Mouse (Mus musculus) intestine, embryonic 16.5 days (tissue): ENCODE data around the gene Dgkh. TPM values are rescaled to one million over a fixed set of nuclear protein-coding genes. Genes with fewer than 3 reads are reported as not detected.

Source experiments
- ATAC-seq: fragments of 200-750 bp; cut with Nextera tagmentation; 2 replicates; pipeline ENCODE4 v1.8.0; 2017; ENCODE audit warnings: moderate TSS enrichment, moderate library complexity
- H3K27ac ChIP-seq: fragments of 300-500 bp; sonication (generic); 2 replicates; pipeline ENCODE4 v1.5.1; 2014; ENCODE audit warnings: mild to moderate bottlenecking, low read length
- H3K27me3 ChIP-seq: fragments of 300-500 bp; sonication (generic); replicated peaks from 2 replicates; pipeline ENCODE4 v1.6.1; 2014; ENCODE audit warnings: low read length, control low read depth, mixed read lengths; ENCODE audit not compliant: control insufficient read depth, insufficient read depth
- H3K36me3 ChIP-seq: fragments of 300-500 bp; sonication (generic); 2 replicates; pipeline ENCODE4 v1.6.1; 2014; ENCODE audit warnings: low read length, control low read depth; ENCODE audit not compliant: control insufficient read depth, insufficient read depth
- H3K4me1 ChIP-seq: fragments of 300-500 bp; sonication (generic); 2 replicates; pipeline ENCODE4 v1.6.1; 2014; ENCODE audit warnings: low read length, control low read depth, mixed read lengths; ENCODE audit not compliant: control insufficient read depth, insufficient read depth
- H3K4me2 ChIP-seq: fragments of 300-500 bp; sonication (generic); 2 replicates; pipeline ENCODE4 v1.6.1; 2014; ENCODE audit warnings: low read depth, low read length, control low read depth
- H3K4me3 ChIP-seq: fragments of 300-500 bp; sonication (generic); 2 replicates; pipeline ENCODE4 v1.5.1; 2014; ENCODE audit warnings: mild to moderate bottlenecking, low read length
- H3K9ac ChIP-seq: fragments of 300-500 bp; sonication (generic); 2 replicates; pipeline ENCODE4 v1.6.1; 2014; ENCODE audit warnings: low read depth, low read length
- H3K9me3 ChIP-seq: fragments of 300-500 bp; sonication (generic); 2 replicates; pipeline ENCODE4 v1.6.1; 2016; ENCODE audit warnings: low read length, control low read depth; ENCODE audit not compliant: control insufficient read depth
- WGBS: fragments of 180-500 bp; shearing (Covaris S2); extraction: QIAGEN DNeasy Blood & Tissue Kit; methylation state at CpG from one replicate; pipeline ENCODE4 v1.1.7; 2014; 5-methylcytosine and 5-hydroxymethylcytosine counted together
- polyA plus RNA-seq: library from polyadenylated mRNA; unstranded; fragments of >200 nt; fragmentation: Nextera tagmentation; extraction: Ambion mirVana; gene quantifications from 2 replicates; pipeline ENCODE4 v1.2.1, GENCODE M21; 2015

Dgkh gene
- polyA plus RNA-seq, 1 experiment from 2014 or later, result 0.68 TPM

DNA sequence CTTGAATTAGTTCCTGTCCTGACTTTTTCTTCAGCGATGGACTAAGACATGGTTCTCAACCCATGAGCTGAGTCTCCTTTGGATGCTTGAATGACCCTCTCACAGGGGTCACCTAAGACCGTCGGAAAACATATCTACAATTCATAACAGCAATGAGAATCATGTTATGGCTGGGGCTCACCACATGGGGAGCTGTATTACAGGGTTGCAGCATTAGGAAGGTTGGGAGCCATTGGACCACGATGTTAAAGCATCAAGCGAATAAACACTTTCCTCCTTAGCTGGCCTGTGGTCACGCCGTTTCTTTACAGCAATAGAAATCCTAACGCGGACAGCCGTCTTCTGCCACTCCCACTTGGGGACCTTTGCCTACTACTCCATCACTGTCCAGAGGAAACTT is 62.6 kb downstream of the Dgkh start:
- Histone ChIP-seq H3K4me3 (no peak overlapping the region), H3K27ac (no peak overlapping the region), H3K27me3 (no peaks in the 10 kb centered on the region), H3K9ac (no peak overlapping the region), H3K4me1 (no peaks in the 10 kb centered on the region), H3K4me2 (no peak overlapping the region), H3K36me3 (no peaks in the 10 kb centered on the region), H3K9me3 (no peaks in the 10 kb centered on the region)
- ATAC-seq, result no peak
- 72% methylated on average over 10 of the region's 10 CpGs for WGBS

DNA sequence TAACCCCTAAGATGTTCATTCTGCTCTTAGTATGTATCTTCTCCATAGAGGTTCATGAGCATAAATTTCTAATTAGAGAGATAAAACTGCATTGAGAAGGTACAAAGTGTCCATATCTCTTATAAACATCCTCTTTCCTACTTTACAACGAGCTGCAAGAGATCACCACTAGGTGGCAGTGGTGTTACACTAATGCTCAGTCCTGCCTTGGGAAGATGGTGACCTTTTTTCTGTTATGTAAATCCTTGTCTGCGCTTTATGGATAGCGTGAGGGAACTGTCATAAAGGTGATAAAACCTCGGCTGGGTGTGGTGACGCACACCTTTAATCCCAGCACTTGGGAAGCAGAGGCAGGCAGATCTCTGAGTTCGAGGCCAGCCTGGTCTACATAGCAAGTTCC is 64.3 kb downstream of the Dgkh start:
- H3K4me3 ChIP-seq, result no peak overlapping the region
- ATAC-seq, result peak; percentile 63
- WGBS, result 17% methylated on average over 6 of the region's 6 CpGs

DNA sequence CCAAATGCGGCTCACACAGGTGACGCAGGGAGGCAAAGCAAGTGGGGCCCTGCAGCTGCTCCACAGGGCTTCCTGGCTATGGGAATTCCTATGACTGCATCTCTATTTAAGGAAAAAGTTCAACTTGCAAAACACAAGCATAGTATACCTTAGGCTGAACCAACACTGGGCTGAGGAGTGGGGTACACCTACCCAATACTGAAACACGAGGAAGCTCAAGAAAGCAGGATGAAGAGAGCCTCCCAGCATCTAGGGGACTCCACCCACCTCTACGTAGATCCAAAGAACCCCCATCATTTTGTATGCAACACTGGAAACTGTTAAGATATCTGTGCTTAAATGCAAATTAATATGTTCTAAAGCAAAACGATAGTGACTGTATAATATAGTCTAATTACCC is 64.8 kb downstream of the Dgkh start:
- H3K4me2 ChIP-seq, result no peak overlapping the region
- no peaks in the 10 kb centered on the region for H3K36me3 ChIP-seq
- H3K27ac ChIP-seq, result no peak overlapping the region
- no peaks in the 10 kb centered on the region for H3K9me3 ChIP-seq
- H3K9ac ChIP-seq, result no peak overlapping the region
- WGBS, result 62% methylated on average over 5 of the region's 5 CpGs
- H3K4me1 ChIP-seq, result no peaks in the 10 kb centered on the region
- H3K27me3 ChIP-seq, result no peaks in the 10 kb centered on the region
- no peak for ATAC-seq
- H3K4me3 ChIP-seq, result no peak overlapping the region

More for the DNA sequence above, 64.3 kb downstream of the Dgkh start:
- H3K27ac ChIP-seq, result no peak overlapping the region
- no peaks in the 10 kb centered on the region for H3K4me1 ChIP-seq
- H3K36me3 ChIP-seq, result no peaks in the 10 kb centered on the region
- no peaks in the 10 kb centered on the region for H3K9me3 ChIP-seq
- H3K27me3 ChIP-seq, result no peaks in the 10 kb centered on the region
- no peak overlapping the region for H3K4me2 ChIP-seq
- no peak overlapping the region for H3K9ac ChIP-seq

DNA sequence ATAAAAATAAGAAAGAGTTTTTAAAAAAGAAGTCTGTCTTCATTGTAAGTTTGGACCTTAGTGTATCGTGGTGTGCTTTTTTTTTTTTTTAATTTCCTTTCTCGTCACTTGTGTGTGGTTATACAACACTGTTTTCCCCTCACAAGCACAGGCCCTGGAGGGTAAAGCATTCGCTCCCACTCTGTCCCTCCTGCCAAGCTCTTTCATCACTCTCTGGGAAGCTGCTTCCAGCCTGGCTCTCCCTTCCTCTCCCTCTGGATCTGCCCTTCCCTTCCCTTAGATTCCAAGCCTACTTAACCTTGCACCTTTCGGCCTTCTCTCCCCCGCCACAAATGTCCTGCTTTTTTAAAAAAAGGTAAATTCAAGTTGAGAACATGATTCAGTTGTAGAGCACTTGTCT is 69.9 kb downstream of the Dgkh start:
- no peak for ATAC-seq

DNA sequence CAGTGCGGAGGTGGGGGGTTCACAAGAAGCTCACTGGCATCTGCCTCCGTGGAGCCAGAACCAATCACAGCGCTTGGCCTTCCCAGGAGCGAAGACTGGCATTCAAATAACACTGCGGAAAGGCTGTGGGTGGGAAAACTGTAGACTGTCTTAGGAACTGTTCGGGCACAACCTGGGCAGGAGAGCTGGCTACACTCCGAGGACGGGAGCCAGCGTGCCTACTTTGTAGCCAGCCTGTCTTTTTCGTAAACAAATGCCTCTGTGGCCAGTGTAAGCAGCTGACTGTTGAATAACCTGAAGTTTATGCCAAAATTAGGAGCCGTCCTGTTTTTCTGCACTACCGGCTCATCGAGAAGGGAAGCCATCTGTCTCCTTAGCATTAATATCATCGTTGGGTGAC is 71.1 kb downstream of the Dgkh start:
- WGBS, result 93% methylated on average over 14 of the region's 14 CpGs
- Histone ChIP-seq H3K9me3 (no peaks in the 10 kb centered on the region; the same call in 1 of the 2 replicates), H3K9ac (no peak overlapping the region), H3K4me2 (no peak overlapping the region), H3K4me1 (no peaks in the 10 kb centered on the region), H3K27ac (no peak overlapping the region), H3K4me3 (no peak overlapping the region), H3K36me3 (no peaks in the 10 kb centered on the region), H3K27me3 (no peaks in the 10 kb centered on the region)
- no peak for ATAC-seq

More for the DNA sequence above, 69.9 kb downstream of the Dgkh start:
- no peak overlapping the region for H3K4me2 ChIP-seq
- no peak overlapping the region for H3K9ac ChIP-seq
- no peaks in the 10 kb centered on the region for H3K27me3 ChIP-seq
- H3K36me3 ChIP-seq, result no peaks in the 10 kb centered on the region
- no peaks in the 10 kb centered on the region for H3K4me1 ChIP-seq
- 89% methylated on average over 5 of the region's 5 CpGs for WGBS
- no peak overlapping the region for H3K4me3 ChIP-seq
- H3K9me3 ChIP-seq, result no peaks in the 10 kb centered on the region; the same call in 1 of the 2 replicates
- no peak overlapping the region for H3K27ac ChIP-seq

DNA sequence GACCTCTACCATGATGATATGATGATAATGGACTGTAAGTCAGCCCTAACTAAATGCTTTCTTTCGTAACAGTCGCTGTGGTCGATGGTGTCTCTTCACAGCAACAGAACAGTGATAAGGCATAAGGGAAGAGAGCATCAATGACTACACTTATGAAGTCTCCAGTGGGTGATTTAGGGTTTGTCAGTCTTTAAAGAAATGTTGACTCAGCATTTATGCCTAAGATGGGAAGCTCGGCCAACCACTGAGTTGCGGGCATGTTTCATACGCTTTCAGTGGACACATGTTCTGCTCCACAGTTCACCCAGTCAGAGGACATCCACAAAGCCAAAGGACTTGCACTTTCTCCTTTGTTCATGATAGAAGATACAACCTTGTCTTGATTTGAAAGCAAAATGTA is 73.9 kb downstream of the Dgkh start:
- H3K36me3 ChIP-seq, result no peaks in the 10 kb centered on the region
- ATAC-seq, result no peak
- no peak overlapping the region for H3K4me3 ChIP-seq
- no peaks in the 10 kb centered on the region for H3K4me1 ChIP-seq
- H3K27ac ChIP-seq, result no peak overlapping the region
- 99% methylated on average over 6 of the region's 6 CpGs for WGBS
- no peak overlapping the region for H3K4me2 ChIP-seq
- no peaks in the 10 kb centered on the region; the same call in 1 of the 2 replicates for H3K9me3 ChIP-seq
- no peaks in the 10 kb centered on the region for H3K27me3 ChIP-seq
- no peak overlapping the region for H3K9ac ChIP-seq

DNA sequence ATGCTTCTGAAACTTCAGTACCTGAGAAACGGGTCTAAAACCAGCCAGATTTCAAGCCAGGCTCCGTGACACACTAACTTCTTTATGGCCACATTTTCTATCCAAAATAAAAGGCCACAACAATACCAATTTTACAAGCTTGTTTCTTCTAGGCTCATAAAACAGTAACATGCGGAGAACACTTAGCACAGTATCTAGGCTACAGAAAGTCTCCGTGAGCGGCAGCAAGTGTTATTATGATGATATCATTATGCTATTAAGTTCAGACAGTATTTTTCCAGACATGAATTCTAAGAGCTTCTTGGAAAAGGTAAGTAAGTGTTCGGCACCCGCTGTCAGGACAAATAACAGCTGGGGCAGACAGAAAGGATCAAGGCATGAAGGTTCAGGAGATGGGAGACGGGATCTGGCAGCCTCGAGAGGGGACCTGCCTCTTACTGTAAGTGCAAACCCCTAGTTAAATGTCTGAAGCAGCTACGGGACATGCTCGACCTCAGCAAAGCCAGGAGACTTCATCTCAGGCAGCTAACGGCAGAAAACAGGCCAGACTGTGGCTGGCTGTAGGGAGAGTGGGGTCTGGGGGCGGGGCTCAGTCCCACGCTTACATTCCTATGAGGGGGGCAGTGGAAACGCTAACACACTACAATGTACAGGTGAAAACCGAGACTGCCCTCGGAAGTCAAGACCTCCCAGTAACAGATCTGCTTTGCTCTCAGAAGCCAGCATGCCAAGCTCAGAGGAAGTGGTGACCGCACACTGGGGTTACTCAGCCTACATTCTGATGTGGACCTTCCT is 75.5 kb downstream of the Dgkh start:
- no peak overlapping the region for H3K9ac ChIP-seq
- no peaks in the 10 kb centered on the region for H3K27me3 ChIP-seq
- H3K4me1 ChIP-seq, result no peaks in the 10 kb centered on the region
- WGBS, result 81% methylated on average over 18 of the region's 18 CpGs
- H3K4me3 ChIP-seq, result no peak overlapping the region
- H3K36me3 ChIP-seq, result no peaks in the 10 kb centered on the region
- H3K27ac ChIP-seq, result no peak overlapping the region
- ATAC-seq, result no peak
- H3K9me3 ChIP-seq, result no peaks in the 10 kb centered on the region; the same call in 1 of the 2 replicates
- H3K4me2 ChIP-seq, result no peak overlapping the region

DNA sequence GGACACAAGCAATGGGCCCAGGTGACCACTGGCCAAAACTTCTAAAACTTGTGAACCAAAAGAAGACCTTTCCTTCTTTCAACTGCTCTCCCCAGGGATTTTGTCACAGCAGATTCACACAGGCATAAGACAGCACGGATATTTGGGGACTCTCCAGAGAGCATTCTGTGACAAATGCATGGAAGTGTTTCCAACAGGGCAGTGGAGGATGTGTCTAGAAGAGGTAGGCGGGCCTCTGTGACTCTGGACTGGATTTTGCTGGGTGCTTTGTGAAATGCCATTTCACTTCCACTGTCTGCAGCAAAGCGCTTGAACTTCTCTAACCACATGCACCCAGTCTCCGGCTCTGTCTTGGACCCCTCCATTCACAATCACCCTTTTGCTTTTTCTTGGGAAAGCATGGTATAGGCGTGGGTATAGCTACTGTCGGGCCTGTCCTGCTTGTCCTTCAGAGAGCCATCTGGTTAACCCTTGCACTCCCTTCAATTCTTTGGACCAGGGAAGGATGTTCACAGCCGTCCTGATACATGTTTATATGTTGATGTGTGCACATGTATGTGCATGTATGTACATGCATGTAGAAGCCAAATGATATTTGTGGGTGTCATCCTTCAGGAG is 77.5 kb downstream of the Dgkh start:
- Histone ChIP-seq H3K4me3 (no peak overlapping the region), H3K4me1 (peaks cover 3% of the 10 kb centered on the region; the same call in 1 of the 2 replicates), H3K4me2 (no peak overlapping the region), H3K27me3 (no peaks in the 10 kb centered on the region), H3K27ac (no peak overlapping the region), H3K9me3 (no peaks in the 10 kb centered on the region), H3K36me3 (no peaks in the 10 kb centered on the region), H3K9ac (no peak overlapping the region)
- no peak for ATAC-seq
- WGBS, result 81% methylated on average over 7 of the region's 7 CpGs

DNA sequence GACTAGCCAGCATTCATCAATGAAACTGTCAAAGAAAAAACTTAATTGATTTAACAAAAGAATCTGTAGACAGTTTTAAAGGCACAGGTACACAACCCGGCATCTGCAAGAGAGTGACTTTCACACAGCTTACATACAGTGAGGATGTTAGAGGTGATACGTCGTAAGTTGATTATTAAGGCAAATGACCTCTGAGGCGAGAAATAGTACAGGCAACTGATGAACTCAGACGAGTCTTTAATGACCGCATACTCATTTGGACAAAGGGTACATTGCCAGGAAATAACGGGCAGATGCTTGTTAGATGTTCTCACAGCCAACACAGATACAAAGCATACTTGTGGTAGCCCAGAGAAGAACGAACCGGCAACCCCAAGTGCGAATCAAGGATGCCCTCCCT is 78.4 kb downstream of the Dgkh start:
- WGBS, result 85% methylated on average over 10 of the region's 10 CpGs
- Histone ChIP-seq H3K4me1 (peaks cover 5% of the 10 kb centered on the region; the same call in 1 of the 2 replicates), H3K27me3 (no peaks in the 10 kb centered on the region), H3K4me3 (no peak overlapping the region), H3K9ac (no peak overlapping the region), H3K9me3 (no peaks in the 10 kb centered on the region), H3K4me2 (no peak overlapping the region), H3K27ac (no peak overlapping the region), H3K36me3 (no peaks in the 10 kb centered on the region)
- ATAC-seq, result no peak
